Mouse (Mus musculus) left cerebral cortex, adult 9 months (tissue): ENCODE measurements at regions not wholly inside any gene's neighbourhood (a gene's known extent, or its start where the extent isn't known, plus 50 kb on each side); places are given as distances from the start of the nearest gene placed in this dataset.

Source experiments
- DNase-seq, 2 experiments: peaks; one replicate each; pipeline ENCODE4 v3.0.0; 2022; ENCODE audit warnings: low spot score in 2 of 2

DNA sequence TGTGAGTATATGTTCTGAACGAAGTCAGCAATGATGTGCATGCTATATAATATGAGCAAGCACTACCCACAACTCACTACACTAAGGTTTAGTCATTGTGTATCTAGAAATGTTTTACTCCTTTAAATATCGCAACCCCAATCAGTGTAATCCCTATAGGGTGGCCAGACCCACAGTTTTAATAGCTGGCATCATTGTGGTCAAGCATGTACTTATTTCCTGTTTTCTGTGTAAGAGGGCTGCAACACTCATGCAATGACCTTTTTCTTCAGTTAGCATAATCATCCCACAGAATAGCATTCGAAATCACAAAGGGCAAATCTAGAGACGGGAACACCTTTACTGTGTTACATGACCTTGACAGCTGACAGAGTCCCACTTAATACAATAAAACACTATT is 333.3 kb downstream of the Insc start:
- no peak for DNase-seq

DNA sequence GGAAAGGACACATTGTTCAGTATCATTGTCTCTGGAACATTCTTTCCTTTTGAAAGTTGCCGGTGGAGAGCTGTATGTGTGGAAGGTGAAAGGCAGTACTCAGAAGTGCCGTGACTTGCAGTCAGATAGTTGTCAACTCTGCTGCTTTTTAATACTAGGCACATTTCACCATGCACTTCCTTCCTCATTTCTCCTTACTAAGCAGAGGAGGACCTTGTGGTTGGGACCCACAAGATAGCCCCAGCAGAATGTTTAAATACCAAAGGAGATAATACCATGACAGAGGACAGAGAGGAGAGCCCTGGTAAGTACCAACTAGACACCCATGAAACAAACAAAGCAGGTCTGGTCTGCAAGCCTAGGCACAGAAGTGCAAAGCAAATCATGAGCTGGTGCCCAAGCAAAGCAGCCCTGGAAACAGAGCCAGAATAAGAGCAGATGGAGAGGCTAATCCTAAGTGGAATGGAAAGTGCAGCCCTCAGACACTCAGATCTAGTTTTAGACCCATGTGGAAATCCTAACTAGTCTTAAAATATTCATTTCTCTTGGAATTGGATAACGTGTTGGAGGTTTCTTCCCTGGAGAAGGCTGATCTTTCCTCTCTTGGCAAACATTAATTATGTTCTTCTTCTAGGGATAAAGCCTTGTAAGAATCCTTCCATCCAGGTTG is 341.4 kb downstream of the Insc start:
- no peak for DNase-seq

DNA sequence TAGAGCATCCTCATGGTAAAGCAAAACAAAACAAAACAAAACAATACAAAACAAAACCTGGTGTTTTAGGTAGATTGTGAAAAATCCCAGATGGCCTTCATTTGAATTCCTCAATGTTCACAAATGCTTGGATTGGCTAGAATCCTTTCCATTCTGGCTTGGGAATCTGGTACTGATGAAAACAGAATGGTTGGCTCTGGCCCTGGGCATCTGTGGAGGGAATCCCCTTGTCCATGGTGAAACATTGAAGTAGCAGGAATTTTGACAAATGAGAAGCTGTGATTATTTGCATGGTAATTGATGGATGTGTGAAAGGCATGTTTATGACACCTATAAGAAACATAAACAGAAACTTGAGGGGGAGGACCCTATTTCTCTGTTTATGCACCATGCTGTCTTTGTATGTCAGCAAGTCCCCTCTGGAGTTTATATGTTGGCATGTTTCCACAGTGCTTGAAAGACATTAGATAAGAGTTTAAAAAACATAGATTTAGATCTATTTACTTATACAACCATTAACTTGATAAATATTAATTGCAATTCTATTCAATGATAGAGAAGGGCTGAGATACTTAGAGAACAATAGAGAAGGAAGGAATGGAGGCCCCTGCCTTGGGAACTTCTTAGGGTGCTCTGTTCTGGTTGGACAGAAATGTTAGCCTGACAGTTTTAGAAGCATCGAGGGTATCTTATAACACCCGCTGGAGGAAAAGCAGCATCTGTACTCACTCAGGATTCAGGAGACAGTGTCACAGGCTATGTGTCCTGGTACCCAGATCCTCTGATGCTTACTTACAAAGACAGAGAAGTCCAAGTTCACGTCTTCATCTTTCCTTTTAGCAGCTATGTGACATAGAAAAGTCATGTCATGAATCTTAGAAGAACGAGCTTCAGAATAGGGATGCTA is 343.3 kb downstream of the Insc start:
- DNase-seq = no peak

DNA sequence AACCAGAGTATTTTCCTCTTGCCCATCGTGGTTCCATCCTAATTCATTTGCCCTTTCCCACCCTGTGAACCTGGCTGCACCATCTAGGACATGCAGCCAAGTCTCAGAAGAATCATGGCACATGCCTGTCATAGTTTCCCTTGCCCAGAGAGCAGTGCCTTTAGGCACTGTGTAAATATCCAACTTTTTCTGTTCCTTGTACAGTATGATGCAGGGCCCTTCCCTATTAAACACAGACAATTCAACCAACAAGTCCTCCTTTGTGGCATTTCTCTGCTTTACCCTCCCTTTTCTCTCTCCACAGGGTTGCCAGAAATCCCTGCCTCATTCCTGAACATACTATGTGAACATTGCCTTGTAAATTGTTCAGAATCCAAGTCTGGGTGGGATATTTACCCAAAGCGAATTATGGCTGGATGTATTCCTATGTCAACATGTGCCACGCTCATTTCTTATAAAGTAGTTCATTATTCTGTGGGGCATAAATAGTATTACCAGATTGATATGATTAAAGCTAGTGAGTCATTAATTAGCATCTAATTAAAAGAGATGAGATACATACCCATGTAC is 349.1 kb downstream of the Insc start:
- no peak for DNase-seq

DNA sequence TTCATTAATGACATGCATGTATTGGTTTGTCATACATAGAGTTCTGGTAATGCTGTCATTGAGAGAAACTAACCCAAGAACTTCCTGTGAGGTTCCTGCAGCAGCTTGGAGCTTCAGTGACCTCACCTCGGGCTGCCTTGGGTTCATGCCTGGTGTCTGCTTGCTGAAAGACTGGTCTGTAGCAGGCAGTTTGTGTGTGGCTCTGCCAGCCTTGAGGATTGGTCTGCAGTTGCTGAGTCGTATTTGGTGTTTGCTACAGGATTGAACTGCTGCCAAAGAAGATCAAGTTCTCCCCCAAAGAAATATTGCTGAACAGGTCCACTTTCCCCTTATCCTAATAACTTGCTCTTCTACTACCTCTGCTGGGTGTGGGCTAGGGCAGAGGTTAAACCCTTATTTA is 362.5 kb downstream of the Insc start:
- no peak for DNase-seq

DNA sequence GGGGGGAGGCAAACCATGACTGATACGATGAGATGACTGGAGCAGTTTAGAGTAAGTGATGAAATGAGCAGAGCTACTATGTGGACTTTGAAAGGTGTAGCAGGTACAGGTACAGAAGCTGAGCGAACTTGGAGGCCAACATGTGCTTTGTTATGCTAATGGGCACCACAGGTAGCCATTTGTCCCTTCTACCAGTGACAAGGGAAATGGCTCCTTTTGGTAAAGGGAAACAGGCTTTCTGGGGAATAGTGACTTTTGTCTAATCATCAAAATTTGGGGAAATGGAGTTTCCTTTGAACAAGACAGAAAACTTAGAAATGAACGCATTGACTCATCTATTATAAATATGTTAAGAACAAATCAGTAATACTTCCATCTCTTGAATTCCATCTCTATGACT is 368.8 kb downstream of the Insc start:
- DNase-seq = no peak

DNA sequence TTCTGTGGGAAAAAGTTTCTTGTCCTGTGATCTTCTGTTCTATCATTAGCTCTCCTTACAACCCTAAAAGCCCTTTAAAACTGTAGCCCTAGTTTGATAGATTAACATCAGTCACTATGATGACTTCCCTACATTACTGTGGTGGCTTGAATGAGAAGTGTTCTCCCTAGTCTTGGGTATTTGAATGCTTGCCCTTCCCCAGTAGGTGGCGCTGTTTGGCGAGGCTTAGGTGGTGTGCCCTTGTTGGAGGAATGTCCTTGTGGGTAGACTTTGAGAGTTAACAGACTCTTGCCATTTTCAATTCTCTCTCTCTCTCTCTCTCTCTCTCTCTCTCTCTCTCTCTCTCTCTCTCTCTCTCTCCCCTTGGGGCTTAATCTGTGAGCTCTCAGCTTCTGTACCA is 379.8 kb downstream of the Insc start:
- DNase-seq = no peak

DNA sequence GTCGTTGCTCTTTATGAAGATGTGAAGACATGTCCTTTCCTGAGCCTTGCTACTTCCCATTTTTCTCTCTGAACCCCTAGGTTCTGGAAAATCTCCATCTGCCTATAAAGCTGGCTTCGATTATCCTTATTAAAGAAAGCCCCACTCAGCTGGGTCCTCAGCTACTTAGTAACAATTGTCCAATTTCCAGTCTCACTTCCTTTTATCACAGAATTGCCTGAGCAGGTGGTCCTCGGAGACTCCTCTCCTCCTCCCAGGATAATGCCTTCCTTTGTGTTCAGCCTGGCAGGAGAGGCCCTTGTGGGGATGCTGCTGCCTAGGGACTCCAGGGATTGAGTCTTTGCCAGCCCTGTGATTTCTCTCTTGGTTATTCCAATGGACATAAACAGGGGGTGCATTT is 385.5 kb downstream of the Insc start:
- DNase-seq = no peak

DNA sequence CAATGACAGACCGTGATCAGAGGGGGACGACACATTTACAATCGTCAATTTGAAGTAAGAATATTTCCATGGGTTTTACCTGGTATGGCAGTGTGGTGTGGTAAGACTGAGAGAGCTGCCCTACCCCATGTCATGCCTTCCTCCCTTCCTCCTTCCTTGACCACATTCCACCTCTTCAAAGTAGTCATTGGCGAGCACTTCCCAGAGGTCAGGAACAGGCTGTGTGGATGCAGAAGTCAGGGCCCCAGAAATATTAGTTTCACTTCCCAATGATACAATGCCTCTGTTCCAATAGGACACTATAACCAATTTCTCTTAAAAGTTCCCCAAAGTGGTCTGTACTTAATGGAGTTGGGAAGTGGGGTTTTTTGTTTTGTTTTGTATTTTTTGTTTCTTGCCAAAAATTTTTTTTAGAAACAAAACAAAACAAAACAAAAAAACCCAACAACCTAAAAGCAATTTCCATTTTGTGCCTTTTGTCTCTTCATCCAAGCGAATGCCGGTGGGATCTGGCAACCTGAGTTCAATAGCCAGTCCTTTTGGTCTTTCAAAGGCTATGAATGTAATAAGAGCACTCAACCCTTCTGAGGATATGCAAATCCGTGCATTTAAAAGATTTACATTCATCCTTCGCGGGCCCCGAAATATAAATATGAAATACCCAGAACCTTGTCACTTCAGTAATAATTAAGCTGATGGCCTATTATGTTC is 387.9 kb downstream of the Insc start:
- DNase-seq = no peak

DNA sequence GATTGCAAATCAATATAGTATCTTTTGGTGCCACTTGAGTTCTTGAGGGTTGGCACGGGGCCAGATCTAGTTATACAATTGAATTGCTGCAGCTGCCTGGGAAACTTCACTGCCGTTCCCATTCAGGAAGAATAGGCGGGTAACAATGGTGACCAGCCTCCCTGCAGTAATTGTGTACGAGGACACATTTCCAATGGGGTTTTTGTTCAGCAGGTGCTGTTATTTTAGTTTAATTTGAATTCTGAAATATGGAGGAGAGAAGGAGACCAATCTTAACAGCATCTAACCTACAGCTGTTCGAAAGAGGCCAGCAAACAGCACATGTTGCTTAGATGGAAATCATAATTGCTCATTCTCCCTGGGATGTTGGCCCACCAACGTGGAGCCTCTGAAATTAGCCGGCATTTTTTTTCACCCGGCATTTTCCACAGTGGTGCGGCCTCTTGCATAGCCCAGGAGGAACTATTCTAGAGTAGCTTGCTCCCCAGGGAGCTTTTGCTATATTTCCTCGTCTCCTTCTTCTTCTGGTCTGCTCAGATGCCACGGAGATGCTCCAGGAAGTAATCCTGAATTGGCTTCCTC is 388.6 kb downstream of the Insc start:
- no peak for DNase-seq

DNA sequence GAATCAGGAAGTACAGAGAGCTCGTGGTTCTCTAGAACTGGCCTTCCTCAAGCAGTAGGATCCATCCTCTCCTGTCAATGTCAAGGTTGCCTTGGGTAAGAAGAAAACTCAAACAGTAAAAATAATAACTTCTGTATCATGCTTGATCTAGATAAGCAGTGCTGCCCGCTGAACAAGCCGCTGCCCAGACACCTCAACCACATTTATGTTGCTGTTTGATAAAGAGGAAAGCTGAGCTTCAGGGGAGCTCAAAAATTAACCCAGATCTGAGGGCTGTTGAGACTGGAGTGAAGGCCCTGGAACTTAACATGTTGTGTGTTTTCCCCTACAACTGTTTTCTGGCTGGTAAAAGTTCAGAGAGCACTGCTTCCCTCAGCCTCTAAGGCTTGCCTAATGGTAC is 389.1 kb downstream of the Insc start:
- no peak for DNase-seq

DNA sequence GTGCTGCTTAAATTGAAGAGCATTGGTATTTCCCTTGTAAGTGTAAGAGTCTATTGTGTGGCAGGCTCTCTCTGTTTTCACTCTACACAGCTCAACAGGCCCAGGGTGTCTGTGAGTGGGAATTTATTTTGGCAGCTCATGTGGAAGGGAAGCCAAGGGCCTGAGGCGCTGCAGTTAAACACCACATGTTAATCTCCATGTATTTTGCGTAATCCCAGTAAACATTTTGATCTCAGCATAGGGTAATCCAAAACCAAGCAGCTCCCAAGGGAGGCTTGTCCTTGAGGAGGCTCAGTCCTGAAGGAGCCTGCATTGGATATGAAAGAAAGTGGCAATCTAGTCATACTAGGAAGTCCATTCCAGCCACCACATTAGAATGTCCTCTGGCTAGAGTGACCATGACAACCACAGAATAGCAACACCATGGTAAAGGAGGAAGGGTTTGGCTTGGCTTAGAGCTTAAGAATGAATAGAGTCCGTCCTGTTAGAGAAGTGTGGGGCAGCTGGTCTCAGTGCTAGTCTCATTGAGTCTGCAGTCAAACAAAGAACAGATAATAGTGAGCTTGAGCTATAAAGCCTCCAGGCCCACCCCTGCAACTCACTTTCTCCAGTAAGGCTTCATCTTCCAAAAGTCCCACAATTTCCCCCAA is 391.6 kb downstream of the Insc start:
- DNase-seq = no peak

DNA sequence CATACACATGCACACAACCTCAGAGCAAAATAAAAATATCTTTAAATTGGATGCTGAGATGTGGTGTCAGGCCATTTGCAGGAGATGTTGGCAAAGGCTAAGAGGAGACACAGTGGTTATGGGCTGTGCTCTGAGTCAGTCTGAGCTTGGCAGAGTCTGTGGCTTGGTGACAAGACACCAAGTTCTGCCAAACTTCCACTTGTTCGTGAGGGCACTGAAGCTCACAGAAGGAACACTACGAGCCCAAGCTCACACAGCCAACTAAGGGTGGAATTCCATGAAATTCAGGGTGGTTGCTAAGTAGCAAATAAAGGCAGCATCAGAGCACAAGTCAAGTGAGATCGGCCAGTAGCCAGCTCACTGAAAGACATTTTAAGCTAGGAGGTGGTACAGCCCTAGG is 396.8 kb downstream of the Insc start:
- DNase-seq = no peak

DNA sequence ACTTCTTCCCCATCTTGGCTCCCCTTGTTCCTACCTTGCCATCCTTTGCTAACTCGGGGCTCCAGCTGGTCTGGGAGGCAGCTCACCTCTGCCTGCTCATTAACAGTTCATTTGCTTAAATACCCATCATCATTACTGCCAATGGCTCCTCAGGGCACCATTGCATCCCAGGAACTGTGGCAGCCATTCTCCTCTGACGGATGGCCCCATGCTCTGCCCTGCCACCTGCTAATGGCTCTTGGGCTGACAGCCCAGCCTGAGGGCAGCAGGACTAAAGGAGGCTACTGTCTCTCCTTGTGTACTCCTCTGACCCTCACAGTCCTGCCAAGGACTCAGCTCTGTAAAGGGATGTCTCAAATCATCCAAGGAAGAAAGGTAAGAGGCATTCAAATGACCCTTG is 398.7 kb downstream of the Insc start:
- DNase-seq = no peak

DNA sequence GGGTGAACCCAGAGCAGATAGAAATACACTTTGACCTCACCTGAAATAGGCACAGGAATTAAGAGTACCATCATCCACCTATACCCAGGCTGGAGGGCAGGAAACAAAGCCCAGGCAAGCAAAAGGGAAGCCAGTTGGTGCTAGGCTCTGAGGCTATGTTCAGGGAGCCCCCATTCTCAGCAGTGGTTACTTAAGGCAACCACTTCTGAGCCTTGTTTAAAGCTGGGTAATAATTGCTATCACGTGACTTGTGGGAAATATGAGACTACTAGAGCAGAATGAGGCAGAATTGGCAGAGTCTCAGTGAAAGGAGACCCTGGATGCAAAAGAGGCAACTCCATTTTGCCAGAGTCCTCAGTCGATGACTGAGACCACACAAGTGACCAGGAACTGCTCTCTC is 401.5 kb downstream of the Insc start:
- DNase-seq = no peak

DNA sequence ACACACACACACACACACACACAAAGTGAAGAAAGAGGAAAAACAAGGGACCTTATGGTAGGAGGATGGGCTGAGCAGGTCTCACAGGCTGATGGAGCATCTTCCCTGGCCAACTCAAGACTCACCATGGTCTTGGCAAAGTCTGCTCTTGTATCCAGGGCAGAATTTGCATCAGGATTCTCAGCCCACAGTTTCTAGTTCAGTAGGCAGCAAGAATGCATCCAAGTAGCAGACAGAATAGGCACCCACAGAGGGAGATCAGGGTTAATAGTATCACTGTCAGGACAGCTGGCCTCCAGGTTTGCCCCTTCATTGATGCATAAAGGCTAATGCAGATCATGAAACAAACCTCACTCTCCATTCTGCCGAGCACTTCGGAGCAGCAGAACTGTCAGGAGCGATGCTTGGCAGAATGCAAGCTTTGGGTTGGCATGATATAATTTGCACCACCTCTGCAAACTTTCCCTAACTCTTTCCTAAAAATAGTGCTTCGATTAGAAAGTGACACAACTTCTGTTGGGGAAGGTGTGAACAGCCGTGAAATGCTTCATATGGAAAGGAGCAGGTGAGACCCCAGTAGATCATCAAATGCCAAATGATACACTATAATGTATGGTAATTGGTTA is 404.0 kb downstream of the Insc start:
- peak in 1 of 2 experiments; percentile 10 for DNase-seq

DNA sequence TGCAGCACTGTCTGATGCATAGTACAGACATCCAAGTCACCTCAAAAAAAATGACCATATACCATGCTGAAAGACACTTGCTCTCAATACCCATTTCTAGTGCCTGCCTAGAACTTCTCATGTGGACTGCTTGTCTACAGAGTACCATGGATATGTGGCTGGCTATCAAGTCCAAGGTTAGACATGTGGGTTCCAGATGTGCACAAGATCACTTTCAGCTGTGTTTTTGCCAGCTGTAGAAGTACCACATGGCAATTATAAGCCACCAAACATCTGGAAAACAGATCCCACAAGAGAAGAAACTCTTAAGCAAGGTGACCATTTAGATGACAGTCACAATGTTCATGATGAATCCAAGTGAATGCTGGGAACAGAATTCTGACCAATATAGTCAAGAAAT is 409.8 kb downstream of the Insc start:
- DNase-seq = no peak

DNA sequence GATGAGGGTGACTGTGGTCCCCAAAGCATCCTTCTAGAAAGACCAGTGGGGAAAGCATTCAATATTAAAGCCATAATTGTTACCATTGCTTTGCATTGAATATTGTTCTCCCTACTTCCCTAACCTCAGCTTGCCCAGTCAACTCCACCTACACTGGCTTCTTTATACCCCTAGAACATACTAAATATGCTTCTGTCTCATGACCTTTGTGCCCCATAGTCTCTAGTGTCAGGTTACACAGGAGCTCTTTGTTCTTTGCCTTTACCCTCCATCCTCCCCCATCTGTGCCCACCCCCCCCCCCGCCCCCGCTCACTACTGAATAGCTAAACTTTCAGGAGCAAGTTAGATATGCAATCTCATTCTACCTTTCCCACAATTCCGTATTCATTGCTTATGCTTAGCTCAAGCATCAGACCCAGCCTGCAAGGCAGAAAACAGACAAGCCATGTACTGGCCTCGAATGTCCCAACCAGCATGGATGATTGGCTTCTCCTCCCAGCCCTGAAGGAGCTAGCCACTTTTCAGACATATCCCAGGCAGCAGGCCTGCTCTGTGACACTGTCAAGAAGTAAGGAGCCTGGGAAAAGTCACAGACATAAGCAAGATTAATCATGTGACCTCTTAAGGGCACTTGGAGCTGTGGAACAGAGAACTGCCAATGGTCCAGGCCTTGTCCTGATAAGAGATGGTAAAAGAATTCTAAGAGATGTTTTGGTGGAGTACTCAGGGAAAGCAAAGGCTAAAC is 410.4 kb downstream of the Insc start:
- DNase-seq = no peak

DNA sequence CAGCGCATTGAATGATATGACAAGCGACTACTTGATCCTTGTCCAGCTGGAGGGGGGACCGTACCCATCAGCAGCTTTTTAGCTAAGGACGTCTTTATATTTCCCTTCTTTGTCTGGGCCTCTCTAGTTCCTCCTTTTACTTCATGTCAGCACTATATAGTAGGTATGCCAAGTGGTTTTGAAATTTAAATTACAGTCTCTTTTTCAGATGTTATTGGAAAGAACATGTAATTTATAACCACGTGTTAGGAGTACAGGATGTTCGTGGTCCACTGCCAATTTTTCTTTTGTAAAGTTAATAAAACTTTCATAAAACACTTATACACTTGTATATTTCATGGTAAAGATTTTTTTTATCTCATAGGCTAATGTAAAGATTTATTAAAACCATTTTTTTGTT is 426.5 kb downstream of the Insc start:
- no peak for DNase-seq

DNA sequence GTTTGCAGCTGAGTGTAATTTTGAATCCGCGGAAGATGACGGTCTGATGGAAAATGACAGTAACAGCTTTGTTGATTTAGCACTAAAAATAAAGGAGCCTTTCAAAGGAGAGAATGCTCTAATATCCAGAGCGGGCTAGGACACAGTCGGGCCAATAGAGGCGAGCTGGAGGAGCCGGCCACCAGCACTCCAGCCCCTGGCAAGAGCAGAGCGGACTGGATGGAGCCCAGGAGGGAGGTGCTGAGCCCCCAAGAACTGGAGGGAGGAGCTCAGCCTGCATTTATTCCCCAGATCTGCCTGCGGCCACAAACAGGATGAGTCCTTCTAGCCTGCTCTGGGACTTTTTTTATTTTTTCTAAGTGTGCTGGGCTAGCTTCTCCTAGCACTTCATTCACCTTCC is 426.9 kb downstream of the Insc start:
- peak in 1 of 2 experiments; percentile 16 for DNase-seq
